Mouse (Mus musculus) embryonic facial prominence, embryonic 15.5 days (tissue): ENCODE results near the gene Whrn. TPM values are rescaled to one million over a fixed set of nuclear protein-coding genes. Genes with fewer than 3 reads are reported as not detected.

Experiments used
- ATAC-seq: fragments of 200-750 bp; cut with Nextera tagmentation; 2 replicates; pipeline ENCODE4 v1.8.0; 2017; ENCODE audit warnings: low read depth, moderate TSS enrichment; ENCODE audit not compliant: insufficient number of reproducible peaks, low FRiP score, low TSS enrichment
- H3K27ac ChIP-seq: fragments of 300-500 bp; sonication (generic); replicated peaks from 2 replicates; pipeline ENCODE4 v1.5.1; 2015; ENCODE audit warnings: mild to moderate bottlenecking, inconsistent platforms
- H3K27me3 ChIP-seq: fragments of 300-500 bp; sonication (generic); 2 replicates; pipeline ENCODE4 v1.6.1; 2015; ENCODE audit warnings: inconsistent platforms
- H3K36me3 ChIP-seq: fragments of 300-500 bp; sonication (generic); 2 replicates; pipeline ENCODE4 v1.6.1; 2015; ENCODE audit warnings: mild to moderate bottlenecking, inconsistent platforms
- H3K4me1 ChIP-seq: fragments of 300-500 bp; sonication (generic); 2 replicates; pipeline ENCODE4 v1.6.1; 2015; ENCODE audit warnings: inconsistent platforms
- H3K4me2 ChIP-seq: fragments of 300-500 bp; sonication (generic); replicated peaks from 2 replicates; pipeline ENCODE4 v1.6.1; 2015; ENCODE audit warnings: mild to moderate bottlenecking, inconsistent platforms
- H3K4me3 ChIP-seq: fragments of 300-500 bp; sonication (generic); replicated peaks from 2 replicates; pipeline ENCODE4 v1.5.1; 2015; ENCODE audit warnings: mild to moderate bottlenecking, inconsistent platforms
- H3K9ac ChIP-seq: fragments of 300-500 bp; sonication (generic); 2 replicates; pipeline ENCODE4 v1.6.1; 2015; ENCODE audit warnings: inconsistent platforms
- H3K9me3 ChIP-seq: fragments of 300-500 bp; sonication (generic); replicated peaks from 2 replicates; pipeline ENCODE4 v1.6.1; 2016; ENCODE audit warnings: inconsistent platforms
- WGBS: fragments of 180-500 bp; shearing (Covaris S2); methylation state at CpG from one replicate; pipeline ENCODE4 v1.1.7; 2015; 5-methylcytosine and 5-hydroxymethylcytosine counted together
- polyA plus RNA-seq: library from polyadenylated mRNA; unstranded; fragments of >200 nt; fragmentation: Nextera tagmentation; extraction: Ambion mirVana; gene quantifications from 2 replicates; pipeline ENCODE4 v1.2.1, GENCODE M21; 2015

Gene Whrn
- polyA plus RNA-seq, 1 experiment from 2014 or later: 5.2 TPM

- H3K36me3 ChIP-seq: no peaks in the 10 kb centered on the region
- WGBS: 70% methylated on average over 6 of the region's 6 CpGs
- H3K9ac ChIP-seq: no peak overlapping the region
- no peak overlapping the region for H3K4me2 ChIP-seq
- no peak for ATAC-seq
- peaks cover 29% of the 10 kb centered on the region for H3K4me1 ChIP-seq
- H3K27ac ChIP-seq: no peak overlapping the region
- peaks cover 15% of the 10 kb centered on the region for H3K27me3 ChIP-seq
- H3K4me3 ChIP-seq: no peak overlapping the region
- H3K9me3 ChIP-seq: no peaks in the 10 kb centered on the region
Measured at GRCm38 (mm10) chr4:63491521-63491920, 4.3 kb downstream of the Whrn start.

DNA sequence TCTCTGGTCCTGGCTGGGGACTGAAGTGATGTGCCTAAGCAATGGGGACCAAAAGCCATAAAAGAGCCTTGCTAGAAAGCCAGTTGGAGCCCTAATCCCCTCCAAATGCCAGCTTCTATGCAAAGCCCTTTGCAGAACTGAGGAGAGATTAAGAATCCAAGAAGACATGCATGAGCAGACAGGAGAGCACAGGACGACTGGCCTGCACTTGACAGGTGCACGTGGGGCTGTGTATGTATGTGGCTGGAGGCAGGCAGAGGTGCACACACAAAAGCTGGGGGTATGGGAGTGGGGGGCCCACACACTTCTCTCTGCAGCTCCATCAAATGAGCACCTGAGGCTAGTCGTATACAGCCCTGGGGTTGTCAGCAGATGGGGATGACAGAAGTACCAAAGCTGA, 5.6 kb downstream of the Whrn start:
- Histone ChIP-seq H3K27ac (no peak overlapping the region), H3K9me3 (no peaks in the 10 kb centered on the region), H3K36me3 (no peaks in the 10 kb centered on the region), H3K4me3 (no peak overlapping the region), H3K27me3 (peaks cover 11% of the 10 kb centered on the region), H3K9ac (no peak overlapping the region), H3K4me2 (no peak overlapping the region), H3K4me1 (peaks cover 17% of the 10 kb centered on the region)
- WGBS: 51% methylated on average over 3 of the region's 3 CpGs
- no peak for ATAC-seq

- WGBS: 61% methylated on average over 10 of the region's 10 CpGs
- H3K27me3 ChIP-seq: peaks cover 7% of the 10 kb centered on the region
- no peak for ATAC-seq
- no peak overlapping the region for H3K27ac ChIP-seq
- H3K4me3 ChIP-seq: no peak overlapping the region
- no peak overlapping the region for H3K4me2 ChIP-seq
- peaks cover 13% of the 10 kb centered on the region for H3K4me1 ChIP-seq
- no peaks in the 10 kb centered on the region for H3K9me3 ChIP-seq
- no peaks in the 10 kb centered on the region for H3K36me3 ChIP-seq
- no peak overlapping the region for H3K9ac ChIP-seq
Measured at GRCm38 (mm10) chr4:63489676-63490075, 6.1 kb downstream of the Whrn start.

- no peak overlapping the region for H3K27ac ChIP-seq
- no peaks in the 10 kb centered on the region for H3K9me3 ChIP-seq
- H3K27me3 ChIP-seq: no peaks in the 10 kb centered on the region; the same call in 1 of the 2 replicates
- H3K4me2 ChIP-seq: no peak overlapping the region
- H3K36me3 ChIP-seq: no peaks in the 10 kb centered on the region
- no peak overlapping the region for H3K9ac ChIP-seq
- H3K4me1 ChIP-seq: no peaks in the 10 kb centered on the region; the same call in 1 of the 2 replicates
- WGBS: 85% methylated on average over 2 of the region's 2 CpGs
- no peak for ATAC-seq
- H3K4me3 ChIP-seq: no peak overlapping the region
Measured at GRCm38 (mm10) chr4:63487916-63488315, 7.9 kb downstream of the Whrn start.

DNA sequence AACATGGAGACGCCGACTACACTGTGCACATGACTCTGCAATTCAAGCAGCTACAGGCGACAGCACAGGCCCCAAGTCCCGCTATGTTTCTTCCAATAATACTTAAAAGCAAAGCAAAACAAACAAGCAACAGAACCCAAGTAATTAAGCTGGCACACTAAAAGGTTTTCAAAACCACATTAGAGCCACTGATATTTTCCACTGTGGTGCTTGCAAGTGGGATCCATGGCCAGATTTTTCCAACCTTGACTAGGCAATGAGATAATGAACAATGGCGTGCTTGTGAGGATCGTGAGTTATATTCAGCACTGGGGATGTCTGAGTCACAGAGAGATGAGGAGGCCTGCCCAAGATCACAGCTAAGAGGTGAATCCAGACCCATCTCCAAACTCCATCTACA, 8.5 kb downstream of the Whrn start:
- 72% methylated on average over 6 of the region's 6 CpGs for WGBS
- H3K9me3 ChIP-seq: no peaks in the 10 kb centered on the region
- H3K27me3 ChIP-seq: no peaks in the 10 kb centered on the region; the same call in 1 of the 2 replicates
- H3K27ac ChIP-seq: no peak overlapping the region
- H3K4me1 ChIP-seq: no peaks in the 10 kb centered on the region; the same call in 1 of the 2 replicates
- H3K36me3 ChIP-seq: no peaks in the 10 kb centered on the region
- H3K9ac ChIP-seq: no peak overlapping the region
- ATAC-seq: no peak
- no peak overlapping the region for H3K4me2 ChIP-seq
- no peak overlapping the region for H3K4me3 ChIP-seq

- Histone ChIP-seq H3K9me3 (no peaks in the 10 kb centered on the region), H3K4me3 (no peak overlapping the region), H3K9ac (no peak overlapping the region), H3K27ac (no peak overlapping the region), H3K27me3 (no peaks in the 10 kb centered on the region; the same call in 1 of the 2 replicates), H3K4me1 (no peaks in the 10 kb centered on the region; the same call in 1 of the 2 replicates), H3K36me3 (no peaks in the 10 kb centered on the region), H3K4me2 (no peak overlapping the region)
- no peak for ATAC-seq
- WGBS: 53% methylated on average over 4 of the region's 4 CpGs
Measured at GRCm38 (mm10) chr4:63486523-63486922, 9.3 kb downstream of the Whrn start.

- Histone ChIP-seq H3K27me3 (no peaks in the 10 kb centered on the region; the same call in 1 of the 2 replicates), H3K9me3 (no peaks in the 10 kb centered on the region), H3K4me2 (no peak overlapping the region), H3K4me1 (peaks cover 7% of the 10 kb centered on the region; the same call in 1 of the 2 replicates), H3K36me3 (no peaks in the 10 kb centered on the region), H3K4me3 (no peak overlapping the region), H3K9ac (no peak overlapping the region), H3K27ac (no peak overlapping the region)
- 63% methylated on average over 7 of the region's 7 CpGs for WGBS
- no peak for ATAC-seq
Measured at GRCm38 (mm10) chr4:63483741-63484140, 12.1 kb downstream of the Whrn start.

GRCm38 (mm10) chr4:63480845-63481167, 15.0 kb downstream of the Whrn start:
- H3K4me3 ChIP-seq: no peak overlapping the region
- H3K27me3 ChIP-seq: no peaks in the 10 kb centered on the region; the same call in 1 of the 2 replicates
- no peak overlapping the region for H3K9ac ChIP-seq
- peaks cover 7% of the 10 kb centered on the region; the same call in 1 of the 2 replicates for H3K4me1 ChIP-seq
- no peaks in the 10 kb centered on the region for H3K9me3 ChIP-seq
- 34% methylated on average over 11 of the region's 11 CpGs for WGBS
- H3K27ac ChIP-seq: no peak overlapping the region
- H3K4me2 ChIP-seq: no peak overlapping the region
- ATAC-seq: no peak
- H3K36me3 ChIP-seq: no peaks in the 10 kb centered on the region

GRCm38 (mm10) chr4:63480098-63480844, 15.5 kb downstream of the Whrn start:
- Histone ChIP-seq H3K9me3 (no peaks in the 10 kb centered on the region), H3K4me1 (peaks cover 7% of the 10 kb centered on the region; the same call in 1 of the 2 replicates), H3K9ac (no peak overlapping the region), H3K4me2 (no peak overlapping the region; the same call in 1 of the 2 replicates), H3K27ac (no peak overlapping the region), H3K4me3 (no peak overlapping the region), H3K27me3 (no peaks in the 10 kb centered on the region; the same call in 1 of the 2 replicates), H3K36me3 (no peaks in the 10 kb centered on the region)
- ATAC-seq: no peak
- WGBS: 40% methylated on average over 11 of the region's 11 CpGs

DNA sequence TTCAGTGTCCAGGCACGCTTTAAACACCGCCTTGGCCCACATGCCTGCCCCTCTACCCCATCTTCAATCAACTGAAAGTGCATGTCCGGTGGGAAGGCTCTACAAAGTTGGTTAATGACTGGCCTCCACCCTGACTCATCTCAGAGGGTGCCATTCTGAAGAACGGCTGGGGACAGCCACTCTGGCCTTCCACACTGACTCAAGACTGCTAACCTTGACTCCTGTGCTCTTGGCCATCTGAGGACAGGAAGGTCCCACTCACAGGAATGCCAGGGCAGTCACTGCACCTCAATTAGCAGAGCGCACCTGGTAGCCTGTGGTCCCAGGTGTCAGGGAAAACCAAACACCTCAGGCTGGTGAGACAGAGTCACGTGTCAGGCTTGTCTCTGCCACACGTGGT, 17.8 kb downstream of the Whrn start:
- no peak overlapping the region for H3K4me2 ChIP-seq
- no peaks in the 10 kb centered on the region for H3K9me3 ChIP-seq
- 74% methylated on average over 7 of the region's 7 CpGs for WGBS
- no peak overlapping the region for H3K9ac ChIP-seq
- no peak overlapping the region for H3K27ac ChIP-seq
- peaks cover 7% of the 10 kb centered on the region; the same call in 1 of the 2 replicates for H3K4me1 ChIP-seq
- no peaks in the 10 kb centered on the region; the same call in 1 of the 2 replicates for H3K27me3 ChIP-seq
- ATAC-seq: no peak
- no peak overlapping the region for H3K4me3 ChIP-seq
- no peaks in the 10 kb centered on the region for H3K36me3 ChIP-seq

DNA sequence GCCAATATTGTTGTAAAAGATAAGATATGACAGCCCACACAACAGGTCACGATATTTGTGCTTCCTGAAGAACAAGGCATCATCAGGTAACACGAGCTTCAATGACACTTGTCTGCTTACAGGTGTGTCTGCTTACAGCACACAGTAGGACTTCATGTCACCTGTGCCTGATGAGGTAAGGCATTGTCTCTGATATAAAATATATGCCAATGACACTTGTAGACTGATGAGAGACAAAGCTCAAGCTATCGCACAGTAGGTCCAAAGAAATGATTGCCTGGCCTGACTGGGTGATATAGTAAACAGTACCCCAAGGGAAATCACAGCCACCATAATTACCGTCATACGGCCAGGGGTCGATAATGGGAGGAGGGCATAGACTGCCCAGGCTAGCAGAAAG, 18.9 kb downstream of the Whrn start:
- no peaks in the 10 kb centered on the region; the same call in 1 of the 2 replicates for H3K27me3 ChIP-seq
- no peaks in the 10 kb centered on the region for H3K36me3 ChIP-seq
- H3K4me1 ChIP-seq: peaks cover 7% of the 10 kb centered on the region; the same call in 1 of the 2 replicates
- no peaks in the 10 kb centered on the region for H3K9me3 ChIP-seq
- no peak overlapping the region for H3K4me2 ChIP-seq
- H3K4me3 ChIP-seq: no peak overlapping the region
- H3K27ac ChIP-seq: no peak overlapping the region
- ATAC-seq: no peak
- 86% methylated on average over 6 of the region's 6 CpGs for WGBS
- no peak overlapping the region for H3K9ac ChIP-seq

- Histone ChIP-seq H3K27ac (no peak overlapping the region), H3K4me1 (0 out of 2 replicates have a peak, but pooled peaks cover 1% of the 10 kb centered on the region), H3K4me3 (no peak overlapping the region), H3K9me3 (no peaks in the 10 kb centered on the region), H3K4me2 (no peak overlapping the region), H3K36me3 (no peaks in the 10 kb centered on the region), H3K27me3 (no peaks in the 10 kb centered on the region; the same call in 1 of the 2 replicates), H3K9ac (no peak overlapping the region)
- 62% methylated on average over 3 of the region's 3 CpGs for WGBS
- ATAC-seq: no peak
Measured at GRCm38 (mm10) chr4:63475208-63475607, 20.6 kb downstream of the Whrn start.
